Mouse (Mus musculus): Measurements from ENCODE around the gene Aimp1. TPM values are rescaled to one million over a fixed set of nuclear protein-coding genes. Genes with fewer than 3 reads are reported as not detected.

Gene Aimp1
- polyA plus RNA-seq, 1 experiment = 7.0 TPM

DNA sequence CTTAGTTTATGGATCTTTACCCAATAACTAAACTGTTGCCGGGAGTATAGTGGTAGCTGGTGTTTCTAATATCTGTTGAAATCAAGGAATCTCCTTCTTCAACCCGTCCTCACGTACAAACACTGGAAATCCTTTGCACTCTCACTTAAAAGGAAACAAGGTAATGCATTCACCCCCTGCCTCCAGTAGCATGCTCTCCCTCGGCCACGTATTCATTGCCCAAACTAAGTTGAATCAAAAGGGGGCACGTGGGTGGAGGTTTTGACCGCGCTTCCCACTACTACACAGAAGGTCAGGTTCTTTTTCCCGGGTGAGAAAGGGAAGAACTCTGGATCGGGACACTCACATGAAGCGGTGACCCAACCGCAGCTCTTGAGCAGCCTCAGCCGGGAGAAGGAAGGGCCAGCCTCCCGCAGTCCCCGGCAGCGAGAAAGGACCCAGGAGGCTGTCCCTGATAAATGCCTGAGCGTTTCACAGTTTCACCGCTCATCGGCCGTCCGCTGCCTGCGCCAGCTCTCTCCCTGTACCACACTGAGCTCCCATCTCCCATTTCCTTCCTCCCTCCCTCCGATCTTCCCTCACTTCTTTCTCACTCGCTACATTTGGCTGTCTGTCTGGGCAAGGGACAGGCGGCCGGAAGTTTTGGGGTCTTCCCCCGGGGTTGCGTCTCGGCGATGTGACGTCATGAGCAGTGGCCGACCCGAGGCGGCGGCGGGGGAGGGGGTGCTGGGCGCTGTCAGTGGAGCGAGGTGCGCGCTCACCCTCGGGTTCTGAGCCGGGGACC is 531 bp downstream of the Aimp1 start, which contains the start of gene Tbck:
Tbck (plus strand) TSS at position 698 of the 784 bp plus-strand sequence.
- TF ChIP-seq CTCF (IDR thresholded peaks at IDR 0.05; ENCODE audit: extremely low read depth, insufficient read depth, insufficient read length, insufficient replicate concordance) = no peak
- TF ChIP-seq POLR2A (IDR thresholded peaks at IDR 0.05; ENCODE audit: low read depth, low read length) = peak; percentile 35; the same call in 1 of the 2 replicates
- under 1% methylated on average over 42 of the region's 42 CpGs for WGBS
- Histone ChIP-seq H3K4me3 (ENCODE audit: extremely low read depth, insufficient read depth, insufficient read length) (peak within 1 kb of the TSS; percentile 74), H3K36me3 (ENCODE audit: control insufficient read depth, insufficient read depth, low read length) (peaks cover 2% of the 10 kb centered on the region), H3K27me3 (ENCODE audit: control insufficient read depth, insufficient read depth, low read length) (no peaks in the 10 kb centered on the region), H3K27ac (ENCODE audit: insufficient read depth, low read length) (peak within 1 kb of the TSS; percentile 89), H3K4me1 (ENCODE audit: control insufficient read depth, insufficient read depth, insufficient read length) (peaks cover 2% of the 10 kb centered on the region; the same call in 1 of the 2 replicates)
- DNase-seq (ENCODE audit: low read depth in 1 of 2, low spot score in 2 of 2) = peak; percentile 85 to 86

DNA sequence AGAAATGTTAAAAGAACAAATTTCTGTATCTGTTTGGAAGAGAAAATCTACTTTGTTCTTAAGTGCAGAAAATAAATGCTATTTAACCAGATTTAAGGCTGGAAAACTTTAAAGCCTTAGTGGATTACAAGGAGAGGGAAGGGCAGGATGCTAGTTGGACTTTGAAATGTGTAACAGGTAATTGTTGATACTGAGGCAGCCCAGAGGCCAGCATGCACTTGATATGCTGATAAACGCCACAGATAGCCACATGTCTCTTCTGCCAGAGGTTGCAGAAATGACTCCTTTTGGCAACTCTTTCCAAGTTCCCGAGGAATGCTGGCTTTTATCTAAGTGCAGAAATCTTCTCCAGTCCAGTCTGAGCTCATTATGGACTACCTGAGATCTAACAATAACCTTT is 6.7 kb downstream of the Aimp1 start:
- Histone ChIP-seq H3K27me3 (ENCODE audit: control insufficient read depth, insufficient read depth, low read length) (no peaks in the 10 kb centered on the region), H3K4me3 (ENCODE audit: extremely low read depth, insufficient read depth, insufficient read length) (no peak overlapping the region), H3K4me1 (ENCODE audit: control insufficient read depth, insufficient read depth, insufficient read length) (no peaks in the 10 kb centered on the region), H3K27ac (ENCODE audit: insufficient read depth, low read length) (no peak overlapping the region), H3K36me3 (ENCODE audit: control insufficient read depth, insufficient read depth, low read length) (peaks cover 9% of the 10 kb centered on the region)
- 80% methylated on average over 2 of the region's 2 CpGs for WGBS
- TF ChIP-seq POLR2A (IDR thresholded peaks at IDR 0.05; ENCODE audit: low read depth, low read length) = no peak
- no peak for TF ChIP-seq CTCF (IDR thresholded peaks at IDR 0.05; ENCODE audit: extremely low read depth, insufficient read depth, insufficient read length, insufficient replicate concordance)
- DNase-seq (ENCODE audit: low read depth in 1 of 2, low spot score in 2 of 2) = no peak

DNA sequence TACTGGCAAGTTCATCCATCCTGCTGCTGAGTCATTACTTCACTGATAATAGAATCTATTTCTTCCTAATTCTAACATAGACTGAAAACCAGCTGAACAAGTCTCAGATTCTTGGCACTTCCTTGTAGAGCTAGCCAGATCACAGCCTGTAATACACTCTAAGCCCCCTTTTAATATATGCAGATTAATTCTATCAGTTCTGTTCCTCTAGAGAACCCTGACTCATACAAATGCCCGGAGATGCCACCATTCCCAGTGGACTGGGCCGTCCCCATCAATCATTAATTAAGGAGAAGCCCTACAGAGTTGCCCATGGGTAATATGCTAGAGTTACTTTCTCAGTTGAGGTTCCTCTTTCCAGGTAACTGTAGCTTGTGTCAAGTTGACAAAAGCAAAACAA is 28.2 kb downstream of the Aimp1 start:
- Histone ChIP-seq H3K4me3 (ENCODE audit: extremely low read depth, insufficient read depth, insufficient read length) (no peak overlapping the region), H3K27ac (ENCODE audit: insufficient read depth, low read length) (no peak overlapping the region), H3K36me3 (ENCODE audit: control insufficient read depth, insufficient read depth, low read length) (peaks cover 7% of the 10 kb centered on the region), H3K27me3 (ENCODE audit: control insufficient read depth, insufficient read depth, low read length) (no peaks in the 10 kb centered on the region), H3K4me1 (ENCODE audit: control insufficient read depth, insufficient read depth, insufficient read length) (no peaks in the 10 kb centered on the region)
- DNase-seq (ENCODE audit: low read depth in 1 of 2, low spot score in 2 of 2) = no peak
- TF ChIP-seq POLR2A (IDR thresholded peaks at IDR 0.05; ENCODE audit: low read depth, low read length) (no peak), CTCF (IDR thresholded peaks at IDR 0.05; ENCODE audit: extremely low read depth, insufficient read depth, insufficient read length, insufficient replicate concordance) (no peak)
- WGBS = 87% methylated on average over 2 of the region's 2 CpGs

DNA sequence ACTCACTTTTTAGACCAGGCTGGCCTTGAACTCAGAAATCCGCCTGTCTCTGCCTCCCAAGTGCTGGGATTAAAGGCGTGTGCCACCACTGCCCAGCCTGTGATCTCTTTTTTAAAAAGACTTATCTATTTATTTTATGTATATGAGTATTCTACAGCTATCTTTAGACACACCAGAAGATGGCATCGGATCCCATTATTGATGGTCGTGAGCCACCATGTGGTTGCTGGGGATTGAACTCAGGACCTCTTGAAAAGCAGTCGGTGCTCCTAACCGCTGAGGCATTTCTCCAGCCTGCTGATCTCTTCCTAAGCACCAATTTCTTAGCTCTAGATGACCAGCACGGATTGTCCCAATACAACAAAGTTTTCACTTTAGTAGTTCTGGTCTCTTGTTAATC is 30.2 kb downstream of the Aimp1 start:
- 93% methylated on average over 7 of the region's 7 CpGs for WGBS
- peaks cover 1% of the 10 kb centered on the region for H3K36me3 ChIP-seq (ENCODE audit: control insufficient read depth, insufficient read depth, low read length)

DNA sequence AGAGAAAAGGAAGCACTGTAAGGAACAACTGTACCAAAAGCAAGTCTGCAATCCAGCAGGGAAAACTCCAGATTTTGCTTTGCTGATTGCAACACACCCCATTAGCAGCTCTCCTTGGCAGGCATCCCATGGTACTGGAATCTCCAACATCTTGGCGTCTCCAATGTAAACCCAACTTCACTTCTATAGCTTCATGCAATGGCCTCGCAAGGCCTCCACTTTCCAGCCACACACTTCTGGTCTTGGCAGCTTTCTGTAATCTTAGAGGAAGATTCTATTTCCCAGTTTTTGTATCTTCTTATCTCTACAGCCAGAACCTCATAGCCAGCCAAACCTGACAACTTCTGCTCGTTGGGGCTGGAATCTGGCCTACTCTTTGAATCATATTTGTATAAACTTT is 32.4 kb downstream of the Aimp1 start:
- Histone ChIP-seq H3K27ac (ENCODE audit: insufficient read depth, low read length) (no peak overlapping the region), H3K4me3 (ENCODE audit: extremely low read depth, insufficient read depth, insufficient read length) (no peak overlapping the region), H3K27me3 (ENCODE audit: control insufficient read depth, insufficient read depth, low read length) (no peaks in the 10 kb centered on the region), H3K36me3 (ENCODE audit: control insufficient read depth, insufficient read depth, low read length) (no peaks in the 10 kb centered on the region), H3K4me1 (ENCODE audit: control insufficient read depth, insufficient read depth, insufficient read length) (no peaks in the 10 kb centered on the region)
- no peak for DNase-seq (ENCODE audit: low read depth in 1 of 2, low spot score in 2 of 2)
- TF ChIP-seq POLR2A (IDR thresholded peaks at IDR 0.05; ENCODE audit: low read depth, low read length) = no peak
- TF ChIP-seq CTCF (IDR thresholded peaks at IDR 0.05; ENCODE audit: extremely low read depth, insufficient read depth, insufficient read length, insufficient replicate concordance) = no peak
- 71% methylated on average over 3 of the region's 3 CpGs for WGBS

More for the DNA sequence above, 30.2 kb downstream of the Aimp1 start:
- no peak for DNase-seq (ENCODE audit: low read depth in 1 of 2, low spot score in 2 of 2)
- TF ChIP-seq CTCF (IDR thresholded peaks at IDR 0.05; ENCODE audit: extremely low read depth, insufficient read depth, insufficient read length, insufficient replicate concordance) (no peak), POLR2A (IDR thresholded peaks at IDR 0.05; ENCODE audit: low read depth, low read length) (no peak)
- Histone ChIP-seq H3K27ac (ENCODE audit: insufficient read depth, low read length) (no peak overlapping the region), H3K4me1 (ENCODE audit: control insufficient read depth, insufficient read depth, insufficient read length) (no peaks in the 10 kb centered on the region), H3K4me3 (ENCODE audit: extremely low read depth, insufficient read depth, insufficient read length) (no peak overlapping the region), H3K27me3 (ENCODE audit: control insufficient read depth, insufficient read depth, low read length) (no peaks in the 10 kb centered on the region)

DNA sequence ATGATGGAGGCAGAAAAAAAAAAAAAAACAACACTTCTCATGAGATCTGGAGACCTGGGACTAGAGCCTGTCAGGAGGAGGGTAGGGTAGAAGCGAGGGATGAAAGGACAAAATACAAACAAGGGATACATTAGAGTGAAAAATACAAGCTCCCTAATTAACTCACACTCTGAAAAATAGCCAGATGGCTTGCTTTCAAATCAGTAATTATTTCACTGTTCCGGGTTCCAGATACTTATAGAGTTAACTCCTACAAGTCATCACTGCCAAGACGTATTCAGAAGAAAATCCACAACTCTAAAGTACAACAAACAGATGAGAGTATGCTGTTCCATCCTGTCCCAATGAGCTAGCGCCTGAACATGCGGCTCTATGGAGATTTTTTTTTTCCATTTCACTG is 34.0 kb downstream of the Aimp1 start:
- Histone ChIP-seq H3K36me3 (ENCODE audit: control insufficient read depth, insufficient read depth, low read length) (no peaks in the 10 kb centered on the region), H3K27me3 (ENCODE audit: control insufficient read depth, insufficient read depth, low read length) (no peaks in the 10 kb centered on the region), H3K4me1 (ENCODE audit: control insufficient read depth, insufficient read depth, insufficient read length) (no peaks in the 10 kb centered on the region), H3K27ac (ENCODE audit: insufficient read depth, low read length) (no peak overlapping the region), H3K4me3 (ENCODE audit: extremely low read depth, insufficient read depth, insufficient read length) (no peak overlapping the region)
- no peak for DNase-seq (ENCODE audit: low read depth in 1 of 2, low spot score in 2 of 2)
- 87% methylated on average over 5 of the region's 5 CpGs for WGBS
- no peak for TF ChIP-seq CTCF (IDR thresholded peaks at IDR 0.05; ENCODE audit: extremely low read depth, insufficient read depth, insufficient read length, insufficient replicate concordance)
- no peak for TF ChIP-seq POLR2A (IDR thresholded peaks at IDR 0.05; ENCODE audit: low read depth, low read length)

DNA sequence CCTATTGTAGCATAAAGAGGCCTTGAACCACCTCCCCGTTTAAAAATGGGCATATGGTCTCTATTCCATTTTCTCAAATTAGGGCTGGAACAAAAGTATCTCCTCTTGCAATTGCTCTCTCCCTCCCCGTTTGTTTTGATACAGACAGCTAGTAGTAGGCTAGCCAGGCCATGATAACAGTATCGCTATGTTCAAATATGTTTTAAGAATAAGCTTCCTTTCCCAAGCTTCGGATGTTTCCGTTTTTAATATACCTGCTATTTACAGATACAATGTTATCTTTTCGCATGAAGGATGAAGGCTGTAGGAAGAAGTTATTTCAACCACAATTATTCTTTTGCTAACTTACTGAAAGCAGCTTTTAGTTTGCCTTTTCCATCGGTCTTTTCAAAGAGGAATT is 34.8 kb downstream of the Aimp1 start:
- no peaks in the 10 kb centered on the region for H3K36me3 ChIP-seq (ENCODE audit: control insufficient read depth, insufficient read depth, low read length)
- no peak for DNase-seq (ENCODE audit: low read depth in 1 of 2, low spot score in 2 of 2)
- H3K4me3 ChIP-seq (ENCODE audit: extremely low read depth, insufficient read depth, insufficient read length) = no peak overlapping the region
- TF ChIP-seq POLR2A (IDR thresholded peaks at IDR 0.05; ENCODE audit: low read depth, low read length) (no peak), CTCF (IDR thresholded peaks at IDR 0.05; ENCODE audit: extremely low read depth, insufficient read depth, insufficient read length, insufficient replicate concordance) (no peak)
- WGBS = 89% methylated on average over 7 of the region's 7 CpGs
- no peaks in the 10 kb centered on the region for H3K27me3 ChIP-seq (ENCODE audit: control insufficient read depth, insufficient read depth, low read length)
- no peaks in the 10 kb centered on the region for H3K4me1 ChIP-seq (ENCODE audit: control insufficient read depth, insufficient read depth, insufficient read length)
- no peak overlapping the region for H3K27ac ChIP-seq (ENCODE audit: insufficient read depth, low read length)
